10 mouse cellular contexts compared by ENCODE assay signal in genomic region chr3:103789096-103789495, GRCm38 (mm10). TPM values are rescaled to one million over a fixed set of nuclear protein-coding genes. Genes with fewer than 3 reads are reported as not detected.
DNase-seq lines count a peak whose midpoint lies in the region; ATAC-seq and TF ChIP-seq lines count a peak whose summit lies in the region.
"Had no signal": no experiment of that assay in that cellular context is flagged by ENCODE, and none has a peak within 500 bp of the region (broad histone marks: within the 10 kb centered on the region; RNA-seq: fewer than 3 reads in every experiment).

No protein-coding gene starts in this region.

- H3K9me3 ChIP-seq in heart, embryonic 16.5 days (replicated peaks; ENCODE audit: control insufficient read depth, low read length) = no peaks in the 10 kb centered on the region
- H3K9me3 ChIP-seq in E14TG2a.4 (ENCODE audit: low read length) = no peaks in the 10 kb centered on the region
- H3K9me3 ChIP-seq in forebrain, embryonic 13.5 days (replicated peaks) = no peaks in the 10 kb centered on the region
- H3K9me3 ChIP-seq in liver, embryonic 15.5 days (replicated peaks) = no peaks in the 10 kb centered on the region

- H3K36me3 ChIP-seq in heart, embryonic 16.5 days (ENCODE audit: control insufficient read depth, insufficient read depth) = 0 out of 2 replicates have a peak, but pooled peaks cover 2% of the 10 kb centered on the region
- H3K36me3 ChIP-seq in E14TG2a.4 (ENCODE audit: insufficient read depth, low read length) = no peaks in the 10 kb centered on the region
- H3K36me3 ChIP-seq in forebrain, embryonic 13.5 days (ENCODE audit: poor library complexity, severe bottlenecking) = no peaks in the 10 kb centered on the region
- peaks cover 24% of the 10 kb centered on the region for H3K36me3 ChIP-seq in liver, embryonic 15.5 days (replicated peaks)

- WGBS in heart, embryonic 16.5 days = 74% methylated on average over 7 of the region's 7 CpGs
- WGBS in forebrain, embryonic 13.5 days = 85% methylated on average over 7 of the region's 7 CpGs
- WGBS in liver, embryonic 15.5 days (ENCODE audit: insufficient replicate concordance) = 67% methylated on average over 7 of the region's 7 CpGs

- H3K4me3 ChIP-seq in heart, embryonic 16.5 days (ENCODE audit: low read length) = peak overlapping the region; percentile 92
- peak overlapping the region; percentile 92; the same call in 1 of the 2 replicates for H3K4me3 ChIP-seq in E14TG2a.4 (replicated peaks; ENCODE audit: low read length)
- peak overlapping the region; percentile 90; the same call in 1 of the 2 replicates for H3K4me3 ChIP-seq in forebrain, embryonic 13.5 days
- H3K4me3 ChIP-seq in liver, embryonic 15.5 days (replicated peaks) = peak overlapping the region; percentile 74

- H3K4me2 ChIP-seq in heart, embryonic 16.5 days (ENCODE audit: low read depth, low read length) = peak overlapping the region; percentile 89
- H3K4me2 ChIP-seq in forebrain, embryonic 13.5 days = peak overlapping the region; percentile 86
- H3K4me2 ChIP-seq in liver, embryonic 15.5 days = peak overlapping the region; percentile 79

- peak overlapping the region; percentile 55 for H3K27ac ChIP-seq in heart, embryonic 16.5 days (ENCODE audit: low read length)
- H3K27ac ChIP-seq in forebrain, embryonic 13.5 days = no peak overlapping the region
- H3K27ac ChIP-seq in liver, embryonic 15.5 days (replicated peaks) = peak overlapping the region; percentile 95

- DNase-seq in heart, postnatal 4 days = no peak
- no peak for DNase-seq in embryo, embryonic 10 days (ENCODE audit: low spot score)
- DNase-seq in ovary, postnatal 10 days (ENCODE audit: low spot score) = no peak
- DNase-seq in left cerebral cortex, adult 11 months (ENCODE audit: low spot score) = no peak
- DNase-seq: cerebellum, adult 18-20 months had no signal

- H3K4me1 ChIP-seq in heart, embryonic 16.5 days (ENCODE audit: control insufficient read depth, insufficient read depth, low read length) = peaks cover 23% of the 10 kb centered on the region
- peaks cover 60% of the 10 kb centered on the region for H3K4me1 ChIP-seq in E14TG2a.4 (replicated peaks; ENCODE audit: low read depth, low read length)
- peaks cover 27% of the 10 kb centered on the region for H3K4me1 ChIP-seq in forebrain, embryonic 13.5 days
- H3K4me1 ChIP-seq in liver, embryonic 15.5 days (replicated peaks) = peaks cover 80% of the 10 kb centered on the region

- no peak for ATAC-seq in heart, embryonic 16.5 days (replicated peaks; ENCODE audit: extremely low read depth, insufficient read depth, low FRiP score)
- ATAC-seq in forebrain, embryonic 13.5 days = no peak
- no peak for ATAC-seq in liver, embryonic 15.5 days (ENCODE audit: insufficient read depth)

- no peaks in the 10 kb centered on the region for H3K27me3 ChIP-seq in heart, embryonic 16.5 days (ENCODE audit: control insufficient read depth, insufficient read depth, low read length)
- H3K27me3 ChIP-seq in E14TG2a.4 (ENCODE audit: insufficient read depth, low read length) = no peaks in the 10 kb centered on the region
- H3K27me3 ChIP-seq in forebrain, embryonic 13.5 days = peaks cover 7% of the 10 kb centered on the region; the same call in 1 of the 2 replicates
- no peaks in the 10 kb centered on the region for H3K27me3 ChIP-seq in liver, embryonic 15.5 days

- TF ChIP-seq CTCF in E14TG2a.4 (conservative IDR thresholded peaks at IDR 0.05; ENCODE audit: low read length) = no peak

- no peak overlapping the region for H3K9ac ChIP-seq in heart, embryonic 16.5 days (ENCODE audit: low read length)
- peak overlapping the region; percentile 97; the same call in 1 of the 2 replicates for H3K9ac ChIP-seq in forebrain, embryonic 13.5 days
- H3K9ac ChIP-seq in liver, embryonic 15.5 days = peak overlapping the region; percentile 95

RNA-seq across cellular contexts. Expression of gene Hipk1, which starts 2.3 kb away (rescaled TPM):
- 10.8 and 11.6 TPM in 2 replicates for polyA plus RNA-seq in heart, embryonic 16.5 days (2015; fragmentation: Nextera tagmentation; extraction: Ambion mirVana)
- 10 to 100 TPM; 96.7 to 98.2 TPM for total RNA-seq in heart, postnatal 4 days (2021)
- 13.0 and 14.5 TPM in 2 replicates for polyA plus RNA-seq in forebrain, embryonic 13.5 days (2015; fragmentation: Nextera tagmentation; extraction: Ambion mirVana)
- 15.3 and 17.7 TPM in 2 replicates for polyA plus RNA-seq in liver, embryonic 15.5 days (2015; fragmentation: Nextera tagmentation; extraction: Ambion mirVana)

RNA-seq across cellular contexts. Expression of gene Dclre1b, which starts 20.1 kb away (rescaled TPM):
- polyA plus RNA-seq in heart, embryonic 16.5 days (2015; fragmentation: Nextera tagmentation; extraction: Ambion mirVana) = 17.1 and 18.7 TPM in 2 replicates
- 10 to 100 TPM; 13.6 to 14.2 TPM for total RNA-seq in heart, postnatal 4 days (2021)
- 31.0 and 32.7 TPM in 2 replicates for polyA plus RNA-seq in forebrain, embryonic 13.5 days (2015; fragmentation: Nextera tagmentation; extraction: Ambion mirVana)
- 29.7 and 31.9 TPM in 2 replicates for polyA plus RNA-seq in liver, embryonic 15.5 days (2015; fragmentation: Nextera tagmentation; extraction: Ambion mirVana)

RNA-seq across cellular contexts. Expression of gene Ap4b1, which starts 20.2 kb away (rescaled TPM):
- polyA plus RNA-seq in heart, embryonic 16.5 days (2015; fragmentation: Nextera tagmentation; extraction: Ambion mirVana) = 16.2 and 17.2 TPM in 2 replicates
- 1 to 10 TPM; 8.6 to 9.1 TPM for total RNA-seq in heart, postnatal 4 days (2021)
- polyA plus RNA-seq in forebrain, embryonic 13.5 days (2015; fragmentation: Nextera tagmentation; extraction: Ambion mirVana) = 23.2 and 25.0 TPM in 2 replicates
- 13.0 and 15.4 TPM in 2 replicates for polyA plus RNA-seq in liver, embryonic 15.5 days (2015; fragmentation: Nextera tagmentation; extraction: Ambion mirVana)

RNA-seq across cellular contexts. Expression of gene Gm43064, which starts 20.3 kb away (rescaled TPM):
- polyA plus RNA-seq in heart, embryonic 16.5 days (2015; fragmentation: Nextera tagmentation; extraction: Ambion mirVana) = 0.30 and 0.32 TPM in 2 replicates
- total RNA-seq in heart, postnatal 4 days (2021) = under 1 TPM in 1 of 2 experiments, not detected in 1; 0.27 TPM
- not detected in 2 replicates for polyA plus RNA-seq in forebrain, embryonic 13.5 days (2015; fragmentation: Nextera tagmentation; extraction: Ambion mirVana)
- 1.1 and 1.2 TPM in 2 replicates for polyA plus RNA-seq in liver, embryonic 15.5 days (2015; fragmentation: Nextera tagmentation; extraction: Ambion mirVana)
- total RNA-seq: neutrophil, adult 5-6 weeks had no signal

RNA-seq across cellular contexts. Expression of gene Bcl2l15, which starts 43.3 kb away (rescaled TPM):
- polyA plus RNA-seq in heart, embryonic 16.5 days (2015; fragmentation: Nextera tagmentation; extraction: Ambion mirVana) = 0.43 TPM in 1 of 2 replicates, not detected in the other
- total RNA-seq in heart, postnatal 4 days (2021) = not detected
- polyA plus RNA-seq in forebrain, embryonic 13.5 days (2015; fragmentation: Nextera tagmentation; extraction: Ambion mirVana) = 0.44 TPM in 1 of 2 replicates, not detected in the other
- polyA plus RNA-seq in liver, embryonic 15.5 days (2015; fragmentation: Nextera tagmentation; extraction: Ambion mirVana) = 1.5 TPM in 2 replicates
